Mouse (Mus musculus): ENCODE data around the gene Prdm13. TPM values are rescaled to one million over a fixed set of nuclear protein-coding genes. Genes with fewer than 3 reads are reported as not detected.
A peak's percentile ranks its signal among the peaks of the same experiment; 100 is the strongest.

The Prdm13 gene
- polyA plus RNA-seq, 1 experiment from 2014 or later: 0.08 TPM

GRCm38 (mm10) chr4:21679624-21680480 is 5.9 kb downstream of the Prdm13 start:
- Histone ChIP-seq H3K4me2 (peak overlapping the region; percentile 67), H3K4me3 (ENCODE audit: low read depth, low read length) (peak overlapping the region; percentile 42), H3K9me3 (ENCODE audit: control insufficient read depth, low read length) (no peaks in the 10 kb centered on the region), H3K27ac (ENCODE audit: low read depth, low read length) (no peak overlapping the region), H3K4me1 (replicated peaks; ENCODE audit: control insufficient read depth, insufficient read depth, low read length) (peaks cover 6% of the 10 kb centered on the region; the same call in 1 of the 2 replicates), H3K9ac (ENCODE audit: low read depth, low read length) (no peak overlapping the region), H3K27me3 (replicated peaks; ENCODE audit: control insufficient read depth, insufficient read depth, low read length) (peaks cover 98% of the 10 kb centered on the region), H3K36me3 (ENCODE audit: control insufficient read depth, insufficient read depth, low read length) (no peaks in the 10 kb centered on the region)
- WGBS: 5% methylated on average over 42 of the region's 42 CpGs
- 0 out of 2 replicates have a peak, but pooled peaks have one; percentile 18 for ATAC-seq (replicated peaks; ENCODE audit: low FRiP score)
- peak; percentile 42 for DNase-seq (ENCODE audit: low spot score)

GRCm38 (mm10) chr4:21678975-21679623 is 6.7 kb downstream of the Prdm13 start:
- peaks cover 98% of the 10 kb centered on the region for H3K27me3 ChIP-seq (replicated peaks; ENCODE audit: control insufficient read depth, insufficient read depth, low read length)
- no peaks in the 10 kb centered on the region for H3K9me3 ChIP-seq (ENCODE audit: control insufficient read depth, low read length)
- peaks cover 6% of the 10 kb centered on the region; the same call in 1 of the 2 replicates for H3K4me1 ChIP-seq (replicated peaks; ENCODE audit: control insufficient read depth, insufficient read depth, low read length)
- ATAC-seq (replicated peaks; ENCODE audit: low FRiP score) (peak; percentile 77), DNase-seq (ENCODE audit: low spot score) (peak; percentile 47)
- under 1% methylated on average over 59 of the region's 79 CpGs for WGBS
- H3K27ac ChIP-seq (ENCODE audit: low read depth, low read length): no peak overlapping the region
- no peak overlapping the region for H3K9ac ChIP-seq (ENCODE audit: low read depth, low read length)
- peak overlapping the region; percentile 67 for H3K4me2 ChIP-seq
- peak overlapping the region; percentile 42 for H3K4me3 ChIP-seq (ENCODE audit: low read depth, low read length)
- no peaks in the 10 kb centered on the region for H3K36me3 ChIP-seq (ENCODE audit: control insufficient read depth, insufficient read depth, low read length)

- ATAC-seq (replicated peaks; ENCODE audit: low FRiP score): no peak
- Histone ChIP-seq H3K4me2 (peak overlapping the region; percentile 67), H3K27ac (ENCODE audit: low read depth, low read length) (no peak overlapping the region), H3K27me3 (replicated peaks; ENCODE audit: control insufficient read depth, insufficient read depth, low read length) (peaks cover 95% of the 10 kb centered on the region), H3K36me3 (ENCODE audit: control insufficient read depth, insufficient read depth, low read length) (no peaks in the 10 kb centered on the region), H3K4me1 (replicated peaks; ENCODE audit: control insufficient read depth, insufficient read depth, low read length) (peaks cover 6% of the 10 kb centered on the region; the same call in 1 of the 2 replicates), H3K9me3 (ENCODE audit: control insufficient read depth, low read length) (no peaks in the 10 kb centered on the region), H3K4me3 (ENCODE audit: low read depth, low read length) (peak overlapping the region; percentile 42), H3K9ac (ENCODE audit: low read depth, low read length) (no peak overlapping the region)
- 3% methylated on average over 81 of the region's 84 CpGs for WGBS
- peak; percentile 47 for DNase-seq (ENCODE audit: low spot score)
Measured at GRCm38 (mm10) chr4:21678101-21678974, 7.4 kb downstream of the Prdm13 start.

- Histone ChIP-seq H3K36me3 (ENCODE audit: control insufficient read depth, insufficient read depth, low read length) (no peaks in the 10 kb centered on the region), H3K4me1 (replicated peaks; ENCODE audit: control insufficient read depth, insufficient read depth, low read length) (peaks cover 6% of the 10 kb centered on the region; the same call in 1 of the 2 replicates), H3K9ac (ENCODE audit: low read depth, low read length) (no peak overlapping the region), H3K4me2 (no peak overlapping the region), H3K27me3 (replicated peaks; ENCODE audit: control insufficient read depth, insufficient read depth, low read length) (peaks cover 70% of the 10 kb centered on the region), H3K4me3 (ENCODE audit: low read depth, low read length) (no peak overlapping the region), H3K9me3 (ENCODE audit: control insufficient read depth, low read length) (no peaks in the 10 kb centered on the region), H3K27ac (ENCODE audit: low read depth, low read length) (no peak overlapping the region)
- DNase-seq (ENCODE audit: low spot score) (no peak), ATAC-seq (replicated peaks; ENCODE audit: low FRiP score) (no peak)
- 10% methylated on average over 8 of the region's 8 CpGs for WGBS
Measured at GRCm38 (mm10) chr4:21674691-21675090, 11.1 kb downstream of the Prdm13 start.

GRCm38 (mm10) chr4:21674042-21674441 is 11.7 kb downstream of the Prdm13 start:
- H3K36me3 ChIP-seq (ENCODE audit: control insufficient read depth, insufficient read depth, low read length): no peaks in the 10 kb centered on the region
- DNase-seq (ENCODE audit: low spot score) (no peak), ATAC-seq (replicated peaks; ENCODE audit: low FRiP score) (no peak)
- no peak overlapping the region for H3K4me2 ChIP-seq
- peaks cover 6% of the 10 kb centered on the region; the same call in 1 of the 2 replicates for H3K4me1 ChIP-seq (replicated peaks; ENCODE audit: control insufficient read depth, insufficient read depth, low read length)
- no peak overlapping the region for H3K27ac ChIP-seq (ENCODE audit: low read depth, low read length)
- 7% methylated on average over 17 of the region's 17 CpGs for WGBS
- no peak overlapping the region for H3K4me3 ChIP-seq (ENCODE audit: low read depth, low read length)
- no peak overlapping the region for H3K9ac ChIP-seq (ENCODE audit: low read depth, low read length)
- peaks cover 64% of the 10 kb centered on the region for H3K27me3 ChIP-seq (replicated peaks; ENCODE audit: control insufficient read depth, insufficient read depth, low read length)
- H3K9me3 ChIP-seq (ENCODE audit: control insufficient read depth, low read length): no peaks in the 10 kb centered on the region

GRCm38 (mm10) chr4:21665961-21666360 is 19.8 kb downstream of the Prdm13 start:
- Histone ChIP-seq H3K4me1 (replicated peaks; ENCODE audit: control insufficient read depth, insufficient read depth, low read length) (no peaks in the 10 kb centered on the region), H3K4me2 (no peak overlapping the region), H3K9ac (ENCODE audit: low read depth, low read length) (no peak overlapping the region), H3K27me3 (replicated peaks; ENCODE audit: control insufficient read depth, insufficient read depth, low read length) (no peaks in the 10 kb centered on the region), H3K27ac (ENCODE audit: low read depth, low read length) (no peak overlapping the region), H3K4me3 (ENCODE audit: low read depth, low read length) (no peak overlapping the region), H3K9me3 (ENCODE audit: control insufficient read depth, low read length) (no peaks in the 10 kb centered on the region), H3K36me3 (ENCODE audit: control insufficient read depth, insufficient read depth, low read length) (no peaks in the 10 kb centered on the region)
- peak; percentile 45; the same call in 1 of the 2 replicates for ATAC-seq (replicated peaks; ENCODE audit: low FRiP score)
- 16% methylated on average over 5 of the region's 5 CpGs for WGBS
- DNase-seq (ENCODE audit: low spot score): no peak

- Histone ChIP-seq H3K27ac (ENCODE audit: low read depth, low read length) (no peak overlapping the region), H3K4me2 (no peak overlapping the region), H3K4me1 (replicated peaks; ENCODE audit: control insufficient read depth, insufficient read depth, low read length) (no peaks in the 10 kb centered on the region), H3K36me3 (ENCODE audit: control insufficient read depth, insufficient read depth, low read length) (no peaks in the 10 kb centered on the region), H3K9ac (ENCODE audit: low read depth, low read length) (no peak overlapping the region), H3K9me3 (ENCODE audit: control insufficient read depth, low read length) (no peaks in the 10 kb centered on the region), H3K4me3 (ENCODE audit: low read depth, low read length) (no peak overlapping the region), H3K27me3 (replicated peaks; ENCODE audit: control insufficient read depth, insufficient read depth, low read length) (no peaks in the 10 kb centered on the region)
- no peak for DNase-seq (ENCODE audit: low spot score)
- ATAC-seq (replicated peaks; ENCODE audit: low FRiP score): no peak
- WGBS: 55% methylated on average over 3 of the region's 3 CpGs
Measured at GRCm38 (mm10) chr4:21658184-21658583, 27.6 kb downstream of the Prdm13 start.

GRCm38 (mm10) chr4:21629275-21629583 is 56.5 kb downstream of the Prdm13 start:
- H3K9me3 ChIP-seq (ENCODE audit: control insufficient read depth, low read length): no peaks in the 10 kb centered on the region
- no peak overlapping the region for H3K4me2 ChIP-seq
- ATAC-seq (replicated peaks; ENCODE audit: low FRiP score) (no peak), DNase-seq (ENCODE audit: low spot score) (no peak)
- H3K4me1 ChIP-seq (replicated peaks; ENCODE audit: control insufficient read depth, insufficient read depth, low read length): no peaks in the 10 kb centered on the region
- no peak overlapping the region for H3K9ac ChIP-seq (ENCODE audit: low read depth, low read length)
- 78% methylated on average over 2 of the region's 2 CpGs for WGBS
- H3K27ac ChIP-seq (ENCODE audit: low read depth, low read length): no peak overlapping the region
- H3K27me3 ChIP-seq (replicated peaks; ENCODE audit: control insufficient read depth, insufficient read depth, low read length): no peaks in the 10 kb centered on the region
- no peaks in the 10 kb centered on the region for H3K36me3 ChIP-seq (ENCODE audit: control insufficient read depth, insufficient read depth, low read length)
- no peak overlapping the region for H3K4me3 ChIP-seq (ENCODE audit: low read depth, low read length)
